24 mouse cellular contexts compared by ENCODE assay signal in genomic region chr3:11083291-11083690, GRCm38 (mm10).
DNase-seq lines count a peak whose midpoint lies in the region; TF ChIP-seq lines count a peak whose summit lies in the region.
"Had no signal": no experiment of that assay in that cellular context is flagged by ENCODE, and none has a peak within 500 bp of the region (broad histone marks: within the 10 kb centered on the region; RNA-seq: fewer than 3 reads in every experiment).

No protein-coding gene starts in this region.

- peak; percentile 85 for DNase-seq in ES-CJ7 (ENCODE audit: low read depth, low spot score)
- DNase-seq in ES-E14 (ENCODE audit: low read depth, low spot score), result peak; percentile 28
- peak; percentile 91 for DNase-seq in R1 (ENCODE audit: low read depth, low spot score)
- peak; percentile 82 for DNase-seq in ZHBTc4 (ENCODE audit: low read depth, low spot score)
- DNase-seq in lung, postnatal 14 days, result no peak
- no peak for DNase-seq in left cerebral cortex, postnatal 10 days (ENCODE audit: extremely low spot score in 1 of 2, low spot score in 2 of 2)
- no peak for DNase-seq in kidney, adult 2 months
- no peak for DNase-seq in left cerebral cortex, adult 11 months (ENCODE audit: low spot score)
- DNase-seq: adrenal gland, adult 2 months; adrenal gland, adult 8-10 months; adrenal gland, postnatal 10 days; adrenal gland, postnatal 14 days; adrenal gland, postnatal 25 days; adrenal gland, postnatal 36 days; B cell, adult 2 months; cerebellum, adult 11 months; cerebellum, adult 11-12 months; cerebellum, adult 18-20 months; cerebellum, adult 2 months; cerebellum, adult 8-10 months; cerebellum, adult 9-10 months had no signal

- 55% methylated on average over 2 of the region's 2 CpGs for WGBS in kidney, adult 2 months

- in situ Hi-C loops in ES-E14 (cut with MboI; ENCODE audit: low sequenced_read_pairs in 2 of 2, unreplicated experiment in 2 of 2), result no loop called here

- no peaks in the 10 kb centered on the region for H3K36me3 ChIP-seq in ES-E14 (ENCODE audit: control insufficient read depth, insufficient read depth, low read length, poor library complexity, severe bottlenecking)
- H3K36me3 ChIP-seq in kidney, adult 2 months (ENCODE audit: control insufficient read depth, insufficient read depth, low read length), result no peaks in the 10 kb centered on the region
- H3K36me3 ChIP-seq: G1E had no signal

- H3K9ac ChIP-seq in ES-E14 (ENCODE audit: insufficient read depth, low read depth, low read length, poor library complexity, severe bottlenecking), result no peak overlapping the region

- TF ChIP-seq CTCF in kidney, adult 2 months (conservative IDR thresholded peaks at IDR 0.05; ENCODE audit: insufficient read depth, insufficient read length, low read depth, low read length), result no peak

- intact Hi-C loops in left cerebral cortex, postnatal 10 days (cut with DNase I), result no loop called here

- no peak for TF ChIP-seq POLR2A in kidney, adult 2 months (IDR thresholded peaks at IDR 0.05; ENCODE audit: low read depth, low read length)

- H3K4me3 ChIP-seq in ES-E14 (ENCODE audit: insufficient read depth in 1 of 2, low read depth in 1 of 2, low read length in 2 of 2, poor library complexity in 1 of 2, severe bottlenecking in 1 of 2), result no peak overlapping the region
- no peak overlapping the region for H3K4me3 ChIP-seq in kidney, adult 2 months (ENCODE audit: insufficient read depth, low read depth, low read length)

- peak overlapping the region; percentile 49; the same call in 1 of the 2 replicates for H3K27ac ChIP-seq in ES-E14 (ENCODE audit: insufficient read depth, low read depth, low read length, poor library complexity, severe bottlenecking)
- no peak overlapping the region for H3K27ac ChIP-seq in kidney, adult 2 months (ENCODE audit: insufficient read depth, low read depth, low read length)

- no peaks in the 10 kb centered on the region; the same call in 1 of the 2 replicates for H3K27me3 ChIP-seq in kidney, adult 2 months (replicated peaks; ENCODE audit: control insufficient read depth, insufficient read depth, low read length)
- H3K27me3 ChIP-seq: CH12.LX, Patski had no signal

- H3K4me1 ChIP-seq in ES-E14 (ENCODE audit: control insufficient read depth in 2 of 2, insufficient read depth in 2 of 2, low read length in 2 of 2, poor library complexity in 1 of 2), result no peaks in the 10 kb centered on the region
- no peaks in the 10 kb centered on the region for H3K4me1 ChIP-seq in kidney, adult 2 months (ENCODE audit: control insufficient read depth, insufficient read depth, low read length)

- H3K9me3 ChIP-seq in ES-E14 (ENCODE audit: control insufficient read depth, insufficient read depth, low read depth, low read length), result no peaks in the 10 kb centered on the region
- H3K9me3 ChIP-seq: G1E had no signal

TF ChIP-seq in ES-E14, 5 proteins besides CTCF, POLR2A, EP300 and RAD21:
- TF ChIP-seq CHD2 (IDR thresholded peaks at IDR 0.05; ENCODE audit: low read depth, low read length) (0 out of 2 replicates have a peak, but pooled peaks have one; percentile 17), MAFK (IDR thresholded peaks at IDR 0.05; ENCODE audit: insufficient read depth, low read depth, low read length) (no peak)

Comparison
In these comparisons a context has a peak if more than half of its experiments do, and no peak if none do; other contexts are left out.
1. DNase-seq: peak in ES-CJ7 (single experiment), ES-E14 (single experiment), R1 (single experiment) and ZHBTc4 (single experiment); none in lung, postnatal 14 days (single experiment), left cerebral cortex, postnatal 10 days (0 of 2), kidney, adult 2 months (single experiment) and left cerebral cortex, adult 11 months (single experiment).